Mouse (Mus musculus): ENCODE measurements around the gene Gm20388.

DNA sequence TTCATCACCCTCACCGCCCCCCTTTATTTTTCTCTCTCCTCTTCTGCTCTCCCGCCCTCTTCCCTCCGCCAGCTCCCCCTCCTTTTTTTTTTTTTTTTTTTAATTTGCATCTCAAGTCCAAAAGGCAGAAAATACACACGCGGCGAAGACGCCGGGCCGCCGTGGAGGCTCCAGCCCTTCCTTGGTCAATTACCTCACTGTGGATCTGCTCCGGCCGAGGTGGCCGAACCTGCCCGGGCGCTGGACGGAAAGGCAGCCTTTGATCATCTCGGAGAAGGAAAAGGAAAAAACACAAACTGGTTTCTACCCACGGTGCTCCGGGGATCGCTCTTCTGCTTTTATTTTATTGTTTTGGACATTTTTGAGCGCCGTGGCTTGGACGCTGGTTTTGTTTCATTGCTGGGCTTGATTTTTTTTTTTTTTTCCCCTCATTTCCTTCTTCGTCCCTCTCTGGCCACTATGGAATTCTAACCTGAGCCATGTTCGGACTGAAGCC, 578.0 kb downstream of the Gm20388 start:
- TF ChIP-seq POLR2A (IDR thresholded peaks at IDR 0.05; ENCODE audit: borderline replicate concordance, extremely low read depth, insufficient read depth, insufficient read length, poor library complexity, severe bottlenecking) (peak; percentile 44; the same call in 1 of the 2 replicates), CTCF (IDR thresholded peaks at IDR 0.05; ENCODE audit: borderline replicate concordance, extremely low read depth, insufficient read depth, insufficient read length) (no peak)

Data from brain, embryonic 14.5 days (tissue).